Mouse (Mus musculus): Measurements from ENCODE around the gene Fam83g. TPM values are rescaled to one million over a fixed set of nuclear protein-coding genes. Genes with fewer than 3 reads are reported as not detected.
"Not testable (repeated sequence)": the region's sequence is repeated elsewhere in the genome, so short reads cannot be mapped to it uniquely, and the experiment has no call there.

Gene Fam83g
- total RNA-seq (2014; rRNA removed): 1.0 and 1.5 TPM in 2 replicates
- 1.4 TPM in 2 replicates for polyA plus RNA-seq (2012; rRNA removed)

GRCm38 (mm10) chr11:61683907-61684731 lies at the start of gene Fam83g:
TSS of gene Fam83g (plus strand) at chr11:61684091.
- H3K79me2 ChIP-seq (ENCODE audit: control insufficient read depth, insufficient read depth, low read length): peaks cover 2% of the 10 kb centered on the region; the same call in 1 of the 2 replicates
- TF ChIP-seq POLR2A (IDR thresholded peaks at IDR 0.05; ENCODE audit: extremely low read depth, insufficient read depth, low read length): 0 out of 2 replicates have a peak, but pooled peaks have one; percentile 3
- no peak for TF ChIP-seq CTCF (IDR thresholded peaks at IDR 0.05; ENCODE audit: low read depth, low read length)
- H3K27ac ChIP-seq (replicated peaks; ENCODE audit: insufficient read depth, low read depth, low read length): peak within 1 kb of the TSS; percentile 37; the same call in 1 of the 2 replicates
- no peaks in the 10 kb centered on the region for H3K36me3 ChIP-seq (ENCODE audit: control insufficient read depth, insufficient read depth, low read length)
- DNase-seq (ENCODE audit: extremely low read depth, low read depth, low spot score): peak; percentile 58
- no peaks in the 10 kb centered on the region for H3K27me3 ChIP-seq (ENCODE audit: control insufficient read depth, insufficient read depth, low read length)
- peak within 1 kb of the TSS; percentile 85 for H3K4me3 ChIP-seq (ENCODE audit: insufficient read depth, low read depth, low read length)
- WGBS: 4% methylated on average over 76 of the region's 76 CpGs
- peak within 1 kb of the TSS; percentile 80 for H3K9ac ChIP-seq (ENCODE audit: low read depth, low read length)
- peaks cover 4% of the 10 kb centered on the region; the same call in 1 of the 2 replicates for H3K4me1 ChIP-seq (ENCODE audit: control insufficient read depth, insufficient read depth, low read length)

DNA sequence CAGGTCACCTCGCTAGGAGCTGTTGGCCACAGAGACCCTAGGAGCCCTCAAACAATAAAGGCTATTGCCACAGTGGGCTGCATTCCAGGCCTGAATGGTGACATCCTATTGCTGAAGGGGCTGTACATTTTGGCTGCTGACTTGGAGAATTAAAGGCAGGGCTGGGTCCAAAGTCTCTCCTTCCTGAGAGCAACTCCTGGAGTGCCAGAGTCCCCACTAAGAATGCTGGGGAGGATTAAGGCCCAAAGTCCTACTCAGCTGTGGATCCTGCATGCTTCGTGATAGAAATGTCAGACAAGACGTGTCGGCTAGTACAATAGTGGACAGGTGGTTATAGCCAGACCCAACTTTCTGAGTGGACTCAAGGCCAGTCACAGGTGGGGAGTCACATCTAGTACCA lies 47.6 kb upstream of the Fam83g start:
- not testable (repeated sequence) for H3K36me3 ChIP-seq (ENCODE audit: control insufficient read depth, insufficient read depth, low read length); H3K4me1 ChIP-seq (ENCODE audit: control insufficient read depth, insufficient read depth, low read length); H3K79me2 ChIP-seq (ENCODE audit: control insufficient read depth, insufficient read depth, low read length); H3K27me3 ChIP-seq (ENCODE audit: control insufficient read depth, insufficient read depth, low read length); H3K4me3 ChIP-seq (ENCODE audit: insufficient read depth, low read depth, low read length); H3K27ac ChIP-seq (replicated peaks; ENCODE audit: insufficient read depth, low read depth, low read length); DNase-seq (ENCODE audit: extremely low read depth, low read depth, low spot score); H3K9ac ChIP-seq (ENCODE audit: low read depth, low read length)
- WGBS: 96% methylated on average over 4 of the region's 4 CpGs

GRCm38 (mm10) chr11:61637413-61637812 lies 46.5 kb upstream of the Fam83g start:
- Histone ChIP-seq H3K27me3 (ENCODE audit: control insufficient read depth, insufficient read depth, low read length) (no peaks in the 10 kb centered on the region), H3K27ac (replicated peaks; ENCODE audit: insufficient read depth, low read depth, low read length) (no peak overlapping the region), H3K9ac (ENCODE audit: low read depth, low read length) (no peak overlapping the region), H3K79me2 (ENCODE audit: control insufficient read depth, insufficient read depth, low read length) (no peaks in the 10 kb centered on the region), H3K4me1 (ENCODE audit: control insufficient read depth, insufficient read depth, low read length) (peaks cover 1% of the 10 kb centered on the region; the same call in 1 of the 2 replicates), H3K36me3 (ENCODE audit: control insufficient read depth, insufficient read depth, low read length) (no peaks in the 10 kb centered on the region), H3K4me3 (ENCODE audit: insufficient read depth, low read depth, low read length) (no peak overlapping the region)
- 46% methylated on average over 1 of the region's 1 CpGs for WGBS
- DNase-seq (ENCODE audit: extremely low read depth, low read depth, low spot score): no peak
- TF ChIP-seq POLR2A (IDR thresholded peaks at IDR 0.05; ENCODE audit: extremely low read depth, insufficient read depth, low read length) (no peak), CTCF (IDR thresholded peaks at IDR 0.05; ENCODE audit: low read depth, low read length) (no peak)

DNA sequence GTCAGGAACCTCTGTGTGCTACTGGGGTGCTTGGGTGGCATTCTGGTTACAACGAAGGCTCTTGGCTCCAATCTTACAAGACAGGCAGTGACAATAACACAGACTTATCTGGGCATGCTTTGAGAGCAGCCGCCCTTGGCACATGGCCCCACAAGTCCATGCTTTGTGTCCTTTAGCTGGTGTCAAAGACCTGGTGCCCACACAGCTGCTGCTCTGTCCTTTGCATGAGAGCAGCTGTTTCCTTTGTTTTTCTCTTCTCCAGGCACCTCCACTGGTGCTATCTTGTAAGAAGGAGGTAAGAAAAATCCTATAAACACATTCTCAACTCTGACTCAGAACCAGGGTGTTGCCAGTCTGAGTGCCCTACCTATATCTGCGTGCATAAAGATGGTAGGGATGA lies 46.0 kb upstream of the Fam83g start:
- no peak for TF ChIP-seq POLR2A (IDR thresholded peaks at IDR 0.05; ENCODE audit: extremely low read depth, insufficient read depth, low read length)
- TF ChIP-seq CTCF (IDR thresholded peaks at IDR 0.05; ENCODE audit: low read depth, low read length): no peak
- Histone ChIP-seq H3K79me2 (ENCODE audit: control insufficient read depth, insufficient read depth, low read length) (no peaks in the 10 kb centered on the region), H3K4me1 (ENCODE audit: control insufficient read depth, insufficient read depth, low read length) (peaks cover 1% of the 10 kb centered on the region; the same call in 1 of the 2 replicates), H3K9ac (ENCODE audit: low read depth, low read length) (no peak overlapping the region), H3K27me3 (ENCODE audit: control insufficient read depth, insufficient read depth, low read length) (no peaks in the 10 kb centered on the region), H3K36me3 (ENCODE audit: control insufficient read depth, insufficient read depth, low read length) (no peaks in the 10 kb centered on the region), H3K27ac (replicated peaks; ENCODE audit: insufficient read depth, low read depth, low read length) (no peak overlapping the region), H3K4me3 (ENCODE audit: insufficient read depth, low read depth, low read length) (no peak overlapping the region)
- WGBS: 86% methylated on average over 3 of the region's 3 CpGs
- DNase-seq (ENCODE audit: extremely low read depth, low read depth, low spot score): no peak

DNA sequence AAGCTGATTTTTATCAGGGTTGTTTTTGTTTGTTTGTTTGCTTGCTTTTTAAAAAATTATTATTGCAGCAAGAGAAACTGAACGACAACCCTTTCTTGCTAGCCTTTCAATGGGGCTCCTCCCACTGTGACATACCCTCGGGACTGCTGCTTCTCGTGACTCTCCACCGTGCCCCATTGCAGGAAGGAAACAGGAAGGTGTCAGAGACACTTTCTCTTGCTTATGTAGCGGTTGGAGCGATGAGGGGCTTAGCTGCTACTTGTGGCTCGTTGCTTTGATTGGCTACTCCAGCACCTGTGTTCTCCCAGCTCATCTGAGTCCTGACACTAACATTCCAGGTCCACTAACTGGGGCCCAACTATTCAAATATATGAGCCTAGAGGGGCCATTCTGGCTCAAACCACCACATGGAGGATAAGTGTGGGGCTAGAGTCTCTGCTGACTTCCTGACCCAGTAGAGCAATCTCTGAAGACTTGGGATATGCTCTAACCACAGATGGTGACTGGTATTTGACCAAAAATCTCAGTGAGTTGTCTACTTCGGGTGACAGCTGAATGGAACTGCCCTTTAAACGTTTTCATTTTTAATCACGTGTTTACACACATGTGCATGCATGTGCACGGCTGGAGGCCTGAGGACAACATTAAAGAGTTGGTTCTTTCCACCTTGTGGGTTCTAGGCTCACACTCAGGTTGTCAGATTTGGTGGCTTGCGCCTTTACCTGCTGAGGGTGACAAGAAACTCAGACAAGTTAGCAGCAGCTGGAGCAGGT lies 44.9 kb upstream of the Fam83g start:
- DNase-seq (ENCODE audit: extremely low read depth, low read depth, low spot score): no peak

More for the DNA sequence above, 44.9 kb upstream of the Fam83g start:
- Histone ChIP-seq H3K36me3 (ENCODE audit: control insufficient read depth, insufficient read depth, low read length) (no peaks in the 10 kb centered on the region), H3K79me2 (ENCODE audit: control insufficient read depth, insufficient read depth, low read length) (no peaks in the 10 kb centered on the region), H3K9ac (ENCODE audit: low read depth, low read length) (no peak overlapping the region), H3K4me3 (ENCODE audit: insufficient read depth, low read depth, low read length) (no peak overlapping the region), H3K27me3 (ENCODE audit: control insufficient read depth, insufficient read depth, low read length) (no peaks in the 10 kb centered on the region), H3K27ac (replicated peaks; ENCODE audit: insufficient read depth, low read depth, low read length) (no peak overlapping the region), H3K4me1 (ENCODE audit: control insufficient read depth, insufficient read depth, low read length) (peaks cover 3% of the 10 kb centered on the region; the same call in 1 of the 2 replicates)
- TF ChIP-seq CTCF (IDR thresholded peaks at IDR 0.05; ENCODE audit: low read depth, low read length) (no peak), POLR2A (IDR thresholded peaks at IDR 0.05; ENCODE audit: extremely low read depth, insufficient read depth, low read length) (no peak)
- WGBS: 75% methylated on average over 12 of the region's 12 CpGs
